Mouse (Mus musculus) spleen, adult 2 months (tissue): ENCODE measurements around the gene Barhl2. TPM values are rescaled to one million over a fixed set of nuclear protein-coding genes. Genes with fewer than 3 reads are reported as not detected.

Source experiments
- DNase-seq, 2 experiments: peaks; one replicate each; pipeline versions ENCODE4 v3.0.0 to v3.0.0-alpha.2; 2012 to 2021; ENCODE audit warnings: low spot score in 2 of 2, low read depth in 1 of 2
- H3K27ac ChIP-seq: fragments of 200-500 bp; 2 replicates; pipeline ENCODE4 v1.5.1; 2012; ENCODE audit warnings: low read length, inconsistent platforms; ENCODE audit not compliant: insufficient read depth
- H3K27me3 ChIP-seq: fragments of 200-500 bp; 2 replicates; pipeline ENCODE4 v1.6.1; 2012; ENCODE audit warnings: mild to moderate bottlenecking, moderate library complexity, low read length, inconsistent platforms; ENCODE audit not compliant: control insufficient read depth, insufficient read depth
- H3K36me3 ChIP-seq: fragments of 200-500 bp; 2 replicates; pipeline ENCODE4 v1.6.1; 2012; ENCODE audit warnings: mild to moderate bottlenecking, low read length, inconsistent platforms; ENCODE audit not compliant: control insufficient read depth, insufficient read depth
- H3K4me1 ChIP-seq: fragments of 200-500 bp; 2 replicates; pipeline ENCODE4 v1.6.1; 2011; ENCODE audit warnings: inconsistent platforms; ENCODE audit not compliant: control insufficient read depth, insufficient read depth, insufficient read length
- H3K4me3 ChIP-seq: fragments of 200-500 bp; 2 replicates; pipeline ENCODE4 v1.5.1; 2011; ENCODE audit warnings: mild to moderate bottlenecking, inconsistent platforms; ENCODE audit not compliant: insufficient read depth, insufficient read length; ENCODE audit errors: extremely low read depth
- CTCF ChIP-seq: fragments of 200-500 bp; IDR thresholded peaks from 2 replicates; pipeline ENCODE4 v1.5.1; 2011; ENCODE audit warnings: mild to moderate bottlenecking, inconsistent platforms; ENCODE audit not compliant: insufficient read depth, insufficient read length, insufficient replicate concordance; ENCODE audit errors: extremely low read depth
- POLR2A ChIP-seq: fragments of 200-500 bp; IDR thresholded peaks from 2 replicates; pipeline ENCODE4 v1.6.1; 2011; ENCODE audit warnings: low read depth, low read length, inconsistent platforms
- WGBS: fragments of 180-500 bp; shearing (Covaris S2); methylation state at CpG from one replicate; pipeline ENCODE4 v1.1.7; 2018; 5-methylcytosine and 5-hydroxymethylcytosine counted together
- polyA plus RNA-seq: library from polyadenylated mRNA; depleted of rRNA; stranded (reverse); fragments of >200 nt; gene quantifications from 2 replicates; pipeline ENCODE4 v1.2.3, GENCODE M21; 2012

Gene Barhl2
- polyA plus RNA-seq, 1 experiment, result not detected

DNA sequence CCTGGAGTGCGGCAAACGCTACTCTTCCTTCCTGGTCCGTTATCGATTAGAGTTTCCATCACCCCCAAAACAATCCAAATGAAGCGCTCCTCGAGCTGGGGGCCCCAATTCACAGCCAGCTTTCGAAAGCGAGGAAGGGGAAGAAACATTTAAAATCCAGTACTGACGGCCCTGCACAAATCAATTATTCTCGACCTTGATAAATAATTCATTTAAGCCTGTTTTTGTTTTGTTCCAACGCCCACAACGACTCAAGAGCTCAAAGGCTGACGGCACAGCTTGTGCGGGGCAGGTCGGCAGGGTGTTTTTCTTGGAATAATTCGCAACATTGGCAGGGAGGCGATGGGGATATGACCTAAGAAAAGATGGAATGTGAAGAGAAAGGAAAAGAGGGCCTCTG lies 2.6 kb upstream of the Barhl2 start:
- WGBS, result 6% methylated on average over 17 of the region's 17 CpGs
- Histone ChIP-seq H3K4me3 (no peak overlapping the region), H3K27ac (no peak overlapping the region), H3K27me3 (peaks cover 42% of the 10 kb centered on the region), H3K4me1 (peaks cover 11% of the 10 kb centered on the region), H3K36me3 (no peaks in the 10 kb centered on the region)
- no peak for DNase-seq
- no peak for TF ChIP-seq POLR2A
- no peak for TF ChIP-seq CTCF

DNA sequence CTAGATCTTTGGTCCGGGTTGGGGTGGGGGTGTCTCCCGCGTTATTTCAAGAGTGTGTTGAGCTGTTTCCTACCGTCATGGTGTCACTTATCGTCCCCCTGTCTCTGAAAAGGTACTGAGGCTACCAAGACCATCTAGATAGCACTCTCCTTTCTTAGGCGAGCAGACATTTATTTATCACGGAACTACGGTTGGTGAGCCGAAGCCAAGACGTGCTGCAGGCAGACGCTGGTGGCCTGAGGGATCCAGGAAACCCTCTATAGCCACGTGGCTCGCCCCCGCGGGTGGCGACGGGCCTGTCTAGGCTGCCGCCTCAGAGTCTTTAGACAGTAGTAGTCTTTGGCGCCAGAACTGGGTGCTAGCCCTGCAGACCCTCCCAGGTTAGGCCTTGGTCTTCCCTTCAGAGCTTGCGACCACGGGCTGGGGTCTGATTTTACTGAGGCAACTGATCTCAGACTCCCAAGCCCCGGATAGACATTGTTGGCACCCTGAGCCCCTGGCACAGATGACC lies 2.1 kb upstream of the Barhl2 start:
- WGBS, result 2% methylated on average over 22 of the region's 22 CpGs
- TF ChIP-seq CTCF (no peak), POLR2A (no peak)
- Histone ChIP-seq H3K27ac (no peak overlapping the region), H3K4me1 (peaks cover 11% of the 10 kb centered on the region), H3K4me3 (no peak overlapping the region), H3K36me3 (no peaks in the 10 kb centered on the region), H3K27me3 (peaks cover 39% of the 10 kb centered on the region)
- DNase-seq, result no peak

DNA sequence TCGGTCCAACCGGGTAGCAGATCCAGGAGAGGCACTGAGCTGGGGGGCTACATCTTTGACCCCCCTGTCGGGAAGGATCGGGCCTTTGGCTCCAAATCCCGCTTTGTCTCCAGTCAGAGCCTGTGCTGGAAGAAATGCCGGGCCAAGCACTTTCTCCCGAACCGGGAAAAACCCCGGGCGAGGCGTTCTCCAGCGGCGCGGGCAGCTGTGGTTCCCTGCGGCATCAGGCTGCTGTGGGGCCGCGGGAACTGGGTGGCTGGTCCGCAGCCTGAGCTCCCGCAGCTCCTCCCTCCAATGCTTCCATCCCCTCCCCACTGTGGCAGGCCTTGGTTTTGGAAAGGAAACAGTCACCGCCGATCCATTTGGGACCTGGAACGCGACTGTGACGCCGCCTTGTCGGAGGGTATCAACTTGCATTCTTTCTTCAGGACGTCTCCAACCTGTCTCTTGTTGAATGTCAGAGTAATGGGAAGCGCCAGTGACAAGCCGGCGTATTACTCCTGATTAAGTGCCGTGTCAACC lies 1.2 kb upstream of the Barhl2 start:
- Histone ChIP-seq H3K36me3 (no peaks in the 10 kb centered on the region), H3K4me1 (peaks cover 9% of the 10 kb centered on the region), H3K4me3 (no peak overlapping the region), H3K27ac (no peak overlapping the region), H3K27me3 (peaks cover 40% of the 10 kb centered on the region)
- TF ChIP-seq POLR2A (no peak), CTCF (no peak)
- no peak for DNase-seq
- 5% methylated on average over 31 of the region's 31 CpGs for WGBS

DNA sequence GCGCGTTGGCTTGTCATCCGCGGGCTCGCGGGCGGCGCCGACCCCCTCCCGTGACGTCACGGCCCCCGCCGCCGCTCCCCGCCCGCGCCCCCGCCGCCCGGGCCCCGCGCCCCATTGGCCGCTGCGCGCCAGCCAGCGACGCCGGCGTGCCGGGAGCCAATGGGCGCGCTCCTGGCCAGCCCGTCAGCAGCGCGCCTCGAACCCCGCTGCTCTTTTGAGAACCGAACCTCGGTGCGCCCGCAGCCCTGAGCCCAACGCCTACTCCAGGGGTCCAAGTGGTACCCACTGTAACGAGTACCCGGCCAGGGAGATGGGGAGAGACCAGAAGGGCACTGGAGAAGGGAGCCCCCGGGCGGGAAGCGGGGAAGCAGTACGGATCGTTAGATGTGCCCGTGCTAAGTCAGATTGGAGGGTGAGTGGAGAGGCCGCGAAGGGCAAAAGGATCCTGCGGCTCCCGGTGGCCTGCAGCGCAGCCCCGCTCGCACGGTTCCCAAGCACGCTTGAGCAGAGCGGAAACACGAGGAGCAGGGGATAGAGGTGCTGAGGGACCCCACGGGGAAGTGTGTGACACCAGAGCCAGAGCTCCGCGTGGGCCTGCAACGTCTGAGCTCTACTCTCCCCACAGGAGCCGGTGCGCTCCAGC lies 632 bp upstream of the Barhl2 start:
- no peak for TF ChIP-seq POLR2A
- WGBS, result 3% methylated on average over 58 of the region's 68 CpGs
- H3K4me3 ChIP-seq, result peak overlapping the region; percentile 17; the same call in 1 of the 2 replicates
- peaks cover 9% of the 10 kb centered on the region for H3K4me1 ChIP-seq
- no peak overlapping the region for H3K27ac ChIP-seq
- H3K27me3 ChIP-seq, result peaks cover 40% of the 10 kb centered on the region
- no peaks in the 10 kb centered on the region for H3K36me3 ChIP-seq
- no peak for DNase-seq

DNA sequence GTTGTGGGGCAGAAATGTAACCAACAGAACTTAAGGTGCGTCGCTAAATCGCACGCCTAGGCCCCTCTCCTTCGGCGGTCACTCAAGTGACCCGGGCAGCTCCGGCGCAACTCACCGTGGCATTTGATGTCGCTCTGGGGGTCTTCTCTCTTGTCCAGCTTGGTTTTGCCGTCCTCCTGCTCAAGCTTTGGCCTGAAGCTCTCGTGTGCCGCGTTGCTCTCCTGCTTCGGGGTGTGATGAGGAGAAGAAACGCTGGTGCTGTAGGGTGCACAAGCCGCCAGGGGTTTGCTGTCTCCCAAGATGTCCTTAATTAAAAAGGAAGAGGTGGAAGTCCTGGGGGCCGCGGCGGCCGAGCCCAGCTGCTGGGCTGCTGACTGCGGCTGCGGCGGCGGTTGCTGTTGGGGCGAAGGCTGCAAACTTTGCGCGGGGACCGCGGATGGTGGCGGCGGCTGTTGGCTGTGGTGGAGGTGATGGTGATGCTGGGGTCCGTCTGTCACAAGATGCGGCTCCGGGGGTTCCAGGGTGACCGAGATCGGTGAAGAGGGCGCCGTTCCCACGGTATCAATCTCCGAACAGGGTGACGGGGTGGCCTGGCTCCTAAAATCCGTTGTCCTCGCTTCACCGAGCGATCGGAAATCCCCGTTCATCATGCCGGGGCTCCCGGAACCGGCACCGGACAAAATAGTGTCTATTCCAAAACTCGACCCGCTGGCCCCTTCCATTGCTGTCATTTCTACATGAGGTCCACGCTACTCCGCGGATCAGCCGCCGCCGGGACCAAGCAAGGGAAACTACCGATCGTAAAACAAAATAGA lies 648 bp downstream of the Barhl2 start:
- no peak overlapping the region for H3K27ac ChIP-seq
- TF ChIP-seq POLR2A (no peak), CTCF (no peak)
- no peak for DNase-seq
- peaks cover 9% of the 10 kb centered on the region for H3K4me1 ChIP-seq
- no peaks in the 10 kb centered on the region for H3K36me3 ChIP-seq
- H3K4me3 ChIP-seq, result no peak overlapping the region
- H3K27me3 ChIP-seq, result peaks cover 40% of the 10 kb centered on the region
- 3% methylated on average over 63 of the region's 63 CpGs for WGBS

DNA sequence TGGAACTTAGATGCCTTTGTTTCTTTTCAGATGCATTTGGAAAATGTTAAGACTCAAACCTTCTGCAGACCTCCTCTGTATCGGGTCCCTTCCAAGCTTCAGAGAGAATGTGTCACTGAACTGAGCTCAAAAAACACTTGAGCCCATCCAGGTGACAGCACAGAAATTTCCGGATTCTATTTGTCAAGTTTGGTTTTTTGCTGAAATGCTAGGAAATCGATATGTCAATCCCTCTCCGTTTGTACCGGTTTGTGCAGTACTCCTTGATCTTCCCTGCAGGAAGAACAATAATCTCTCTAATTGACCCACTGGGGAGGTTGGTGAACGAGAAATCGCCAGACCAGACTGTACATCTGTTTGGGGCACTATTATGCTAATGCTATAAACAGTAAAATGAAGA lies 2.0 kb downstream of the Barhl2 start:
- no peak for DNase-seq
- H3K36me3 ChIP-seq, result no peaks in the 10 kb centered on the region
- H3K27ac ChIP-seq, result no peak overlapping the region
- H3K4me1 ChIP-seq, result peaks cover 9% of the 10 kb centered on the region
- WGBS, result 8% methylated on average over 7 of the region's 7 CpGs
- H3K4me3 ChIP-seq, result no peak overlapping the region
- TF ChIP-seq POLR2A (no peak), CTCF (no peak)
- peaks cover 43% of the 10 kb centered on the region for H3K27me3 ChIP-seq
